Mouse (Mus musculus): Measurements from ENCODE around the gene Slc9a9.

GRCm38 (mm10) chr9:94723631-94724030, 53.9 kb downstream of the Slc9a9 start:
- TF ChIP-seq CTCF (IDR thresholded peaks at IDR 0.05; ENCODE audit: borderline replicate concordance, insufficient read depth, low read depth, low read length) (no peak), POLR2A (IDR thresholded peaks at IDR 0.05; ENCODE audit: borderline replicate concordance, insufficient read depth, low read length) (no peak)

Data from cerebellum, adult 2 months (tissue).